Mouse (Mus musculus) myocyte (in vitro differentiated cells): ENCODE data around the gene Amh.

Experiments used
- POLR2A ChIP-seq: IDR thresholded peaks from one replicate; pipeline ENCODE4 v1.6.1; 2011; ENCODE audit warnings: low read depth, mild to moderate bottlenecking, control low read depth, moderate library complexity; ENCODE audit not compliant: insufficient read length
- TCF3 ChIP-seq: IDR thresholded peaks from one replicate; pipeline ENCODE4 v1.6.1; 2011; ENCODE audit warnings: low read depth, control low read depth; ENCODE audit not compliant: insufficient read length

- TF ChIP-seq TCF3 (no peak), POLR2A (no peak)
Observed at GRCm38 (mm10) chr10:80797186-80798149, 7.6 kb upstream of the Amh start.
